Mouse (Mus musculus) forebrain, postnatal 0 days (tissue): ENCODE data around the gene Rgs3. TPM values are rescaled to one million over a fixed set of nuclear protein-coding genes. Genes with fewer than 3 reads are reported as not detected.

ENCODE experiments used
- ATAC-seq: fragments of 200-750 bp; cut with Nextera tagmentation; 2 replicates; pipeline ENCODE4 v1.8.0; 2017; ENCODE audit warnings: mild to moderate bottlenecking, moderate library complexity
- DNase-seq: peaks from one replicate; pipeline ENCODE4 v3.0.0-alpha.2; 2015
- H3K27ac ChIP-seq: fragments of 300-500 bp; sonication (generic); 2 replicates; pipeline ENCODE4 v1.5.1; 2014; ENCODE audit warnings: low read depth, mild to moderate bottlenecking, antibody characterized with exemption, low read length, moderate library complexity, mixed read lengths
- H3K27me3 ChIP-seq: fragments of 300-500 bp; sonication (generic); 2 replicates; pipeline ENCODE4 v1.6.1; 2014; ENCODE audit warnings: mild to moderate bottlenecking, low read length, mixed read lengths; ENCODE audit not compliant: insufficient read depth
- H3K36me3 ChIP-seq: fragments of 300-500 bp; sonication (generic); 2 replicates; pipeline ENCODE4 v1.6.1; 2014; ENCODE audit warnings: mild to moderate bottlenecking, moderate library complexity; ENCODE audit not compliant: insufficient read depth
- H3K4me1 ChIP-seq: fragments of 300-500 bp; sonication (generic); 2 replicates; pipeline ENCODE4 v1.6.1; 2014; ENCODE audit warnings: antibody characterized with exemption; ENCODE audit not compliant: insufficient read depth
- H3K4me2 ChIP-seq: fragments of 300-500 bp; sonication (generic); 2 replicates; pipeline ENCODE4 v1.6.1; 2014; ENCODE audit warnings: low read depth, mild to moderate bottlenecking, moderate library complexity
- H3K4me3 ChIP-seq: fragments of 300-500 bp; sonication (generic); 2 replicates; pipeline ENCODE4 v1.5.1; 2014; ENCODE audit warnings: low read depth, low read length, mixed read lengths
- H3K9ac ChIP-seq: fragments of 300-500 bp; sonication (generic); 2 replicates; pipeline ENCODE4 v1.6.1; 2014; ENCODE audit warnings: mild to moderate bottlenecking
- H3K9me3 ChIP-seq: fragments of 300-500 bp; sonication (generic); 2 replicates; pipeline ENCODE4 v1.6.1; 2016; ENCODE audit warnings: low read length
- CTCF ChIP-seq: sonication (generic); IDR thresholded peaks from 2 replicates; pipeline ENCODE4 v1.5.1; 2016; ENCODE audit warnings: antibody characterized with exemption, control low read depth, low read depth
- WGBS: fragments of 180-500 bp; shearing (Covaris S2); extraction: QIAGEN DNeasy Blood & Tissue Kit; methylation state at CpG from one replicate; pipeline ENCODE4 v1.1.7; 2014; 5-methylcytosine and 5-hydroxymethylcytosine counted together
- polyA plus RNA-seq: library from polyadenylated mRNA; unstranded; fragments of >200 nt; fragmentation: Nextera tagmentation; extraction: Ambion mirVana; gene quantifications from 2 replicates; pipeline ENCODE4 v1.2.1, GENCODE M21; 2015
- total RNA-seq: library from RNA; depleted of rRNA; stranded (reverse); fragments of >200 nt; gene quantifications from 2 replicates; pipeline ENCODE4 v1.2.3, GENCODE M21; 2014

Gene Rgs3
- total and polyA plus RNA-seq, 2 experiments from 2014 or later, result 47.3 to 63.5 TPM

- TF ChIP-seq CTCF, result no peak
- H3K27ac ChIP-seq, result no peak overlapping the region
- H3K4me2 ChIP-seq, result no peak overlapping the region
- no peaks in the 10 kb centered on the region for H3K9me3 ChIP-seq
- H3K4me1 ChIP-seq, result peaks cover 9% of the 10 kb centered on the region; the same call in 1 of the 2 replicates
- DNase-seq (no peak), ATAC-seq (no peak)
- 91% methylated on average over 9 of the region's 9 CpGs for WGBS
- H3K27me3 ChIP-seq, result no peaks in the 10 kb centered on the region
- no peak overlapping the region for H3K9ac ChIP-seq
- H3K36me3 ChIP-seq, result no peaks in the 10 kb centered on the region
- no peak overlapping the region for H3K4me3 ChIP-seq
These were observed 61.5 kb downstream of the Rgs3 start for GRCm38 (mm10) chr4:62621151-62621550.

GRCm38 (mm10) chr4:62621880-62622675 is 62.4 kb downstream of the Rgs3 start:
- 81% methylated on average over 14 of the region's 14 CpGs for WGBS
- no peak for TF ChIP-seq CTCF
- no peak for DNase-seq
- Histone ChIP-seq H3K4me2 (no peak overlapping the region), H3K4me1 (peaks cover 9% of the 10 kb centered on the region; the same call in 1 of the 2 replicates), H3K36me3 (no peaks in the 10 kb centered on the region), H3K4me3 (no peak overlapping the region), H3K27me3 (no peaks in the 10 kb centered on the region), H3K9me3 (no peaks in the 10 kb centered on the region), H3K27ac (0 out of 2 replicates have a peak overlapping the region, but pooled peaks have one; percentile 24), H3K9ac (no peak overlapping the region)
- no peak for ATAC-seq

- Histone ChIP-seq H3K9me3 (no peaks in the 10 kb centered on the region), H3K36me3 (no peaks in the 10 kb centered on the region), H3K27ac (no peak overlapping the region), H3K4me2 (no peak overlapping the region), H3K9ac (no peak overlapping the region), H3K4me3 (no peak overlapping the region), H3K27me3 (no peaks in the 10 kb centered on the region), H3K4me1 (peaks cover 9% of the 10 kb centered on the region; the same call in 1 of the 2 replicates)
- DNase-seq, result no peak
- TF ChIP-seq CTCF, result no peak
- 85% methylated on average over 13 of the region's 13 CpGs for WGBS
- no peak for ATAC-seq
These were observed 63.8 kb downstream of the Rgs3 start for GRCm38 (mm10) chr4:62623251-62624015.

GRCm38 (mm10) chr4:62624679-62625450 is 65.2 kb downstream of the Rgs3 start:
- peak overlapping the region; percentile 57 for H3K27ac ChIP-seq
- no peak overlapping the region for H3K9ac ChIP-seq
- no peaks in the 10 kb centered on the region for H3K9me3 ChIP-seq
- 30% methylated on average over 15 of the region's 15 CpGs for WGBS
- ATAC-seq, result peak; percentile 69
- no peak overlapping the region for H3K4me2 ChIP-seq
- no peak for DNase-seq
- H3K27me3 ChIP-seq, result no peaks in the 10 kb centered on the region
- no peak overlapping the region for H3K4me3 ChIP-seq
- no peaks in the 10 kb centered on the region for H3K36me3 ChIP-seq
- no peak for TF ChIP-seq CTCF
- H3K4me1 ChIP-seq, result peaks cover 9% of the 10 kb centered on the region; the same call in 1 of the 2 replicates

GRCm38 (mm10) chr4:62625451-62626061 is 65.9 kb downstream of the Rgs3 start:
- 88% methylated on average over 19 of the region's 19 CpGs for WGBS
- no peak overlapping the region for H3K9ac ChIP-seq

More at GRCm38 (mm10) chr4:62625451-62626061, 65.9 kb downstream of the Rgs3 start:
- no peaks in the 10 kb centered on the region for H3K27me3 ChIP-seq
- H3K4me1 ChIP-seq, result peaks cover 9% of the 10 kb centered on the region; the same call in 1 of the 2 replicates
- ATAC-seq (no peak), DNase-seq (no peak)
- H3K4me2 ChIP-seq, result no peak overlapping the region
- no peak for TF ChIP-seq CTCF
- H3K9me3 ChIP-seq, result no peaks in the 10 kb centered on the region
- H3K27ac ChIP-seq, result peak overlapping the region; percentile 57; the same call in 1 of the 2 replicates
- H3K36me3 ChIP-seq, result no peaks in the 10 kb centered on the region
- H3K4me3 ChIP-seq, result no peak overlapping the region
